Mouse (Mus musculus): ENCODE measurements around the gene Htr5b. TPM values are rescaled to one million over a fixed set of nuclear protein-coding genes. Genes with fewer than 3 reads are reported as not detected.

Htr5b gene
- polyA plus RNA-seq, 1 experiment from 2014 or later = not detected

Other genes starting within 250 kb of the Htr5b start
- gene Insig2, start 195.9 kb downstream of the Htr5b start, polyA plus RNA-seq (2015; fragmentation: Nextera tagmentation; extraction: Ambion mirVana) = 33.9 and 46.5 TPM in 2 replicates
- 10.2 and 11.2 TPM in 2 replicates for gene Ccdc93, start 97.4 kb downstream of the Htr5b start, polyA plus RNA-seq (2015; fragmentation: Nextera tagmentation; extraction: Ambion mirVana)
- gene Ddx18, start 39.5 kb upstream of the Htr5b start, polyA plus RNA-seq (2015; fragmentation: Nextera tagmentation; extraction: Ambion mirVana) = 68.6 and 75.3 TPM in 2 replicates

All from forebrain, embryonic 13.5 days (tissue).